Mouse (Mus musculus): ENCODE data around the gene Adamtsl2. TPM values are rescaled to one million over a fixed set of nuclear protein-coding genes. Genes with fewer than 3 reads are reported as not detected.

Adamtsl2 gene
- polyA plus RNA-seq, 1 experiment from 2014 or later: 2.2 TPM

- no peak overlapping the region for H3K9ac ChIP-seq
- H3K36me3 ChIP-seq: no peaks in the 10 kb centered on the region
- H3K4me2 ChIP-seq (replicated peaks): no peak overlapping the region
- no peaks in the 10 kb centered on the region for H3K4me1 ChIP-seq (replicated peaks)
- H3K27me3 ChIP-seq (replicated peaks): no peaks in the 10 kb centered on the region
- no peak for ATAC-seq
- 80% methylated on average over 10 of the region's 10 CpGs for WGBS
- no peaks in the 10 kb centered on the region for H3K9me3 ChIP-seq
- H3K4me3 ChIP-seq (replicated peaks): no peak overlapping the region
- no peak overlapping the region for H3K27ac ChIP-seq
Measured at GRCm38 (mm10) chr2:27154466-27155185, 75.4 kb downstream of the Adamtsl2 start.

- Histone ChIP-seq H3K4me1 (replicated peaks) (no peaks in the 10 kb centered on the region), H3K9ac (no peak overlapping the region), H3K27me3 (replicated peaks) (no peaks in the 10 kb centered on the region), H3K4me2 (replicated peaks) (no peak overlapping the region), H3K36me3 (no peaks in the 10 kb centered on the region), H3K4me3 (replicated peaks) (no peak overlapping the region), H3K9me3 (no peaks in the 10 kb centered on the region), H3K27ac (no peak overlapping the region)
- ATAC-seq: no peak
- WGBS: 77% methylated on average over 6 of the region's 6 CpGs
Measured at GRCm38 (mm10) chr2:27156596-27156995, 77.4 kb downstream of the Adamtsl2 start.

Other genes starting within 250 kb of the Adamtsl2 start
- 0.15 TPM in 1 of 2 replicates, not detected in the other for gene Abo, start 214.4 kb upstream of the Adamtsl2 start, polyA plus RNA-seq (2015; fragmentation: Nextera tagmentation; extraction: Ambion mirVana)
- 23.0 and 24.5 TPM in 2 replicates for gene Surf6, start 176.5 kb upstream of the Adamtsl2 start, polyA plus RNA-seq (2015; fragmentation: Nextera tagmentation; extraction: Ambion mirVana)
- 39.0 and 40.6 TPM in 2 replicates for gene Med22, start 168.7 kb upstream of the Adamtsl2 start, polyA plus RNA-seq (2015; fragmentation: Nextera tagmentation; extraction: Ambion mirVana)
- gene Rpl7a, start 168.6 kb upstream of the Adamtsl2 start, polyA plus RNA-seq (2015; fragmentation: Nextera tagmentation; extraction: Ambion mirVana): 631 and 647 TPM in 2 replicates
- 41.6 and 42.9 TPM in 2 replicates for gene Surf2, start 163.0 kb upstream of the Adamtsl2 start, polyA plus RNA-seq (2015; fragmentation: Nextera tagmentation; extraction: Ambion mirVana)
- gene Surf1, start 162.8 kb upstream of the Adamtsl2 start, polyA plus RNA-seq (2015; fragmentation: Nextera tagmentation; extraction: Ambion mirVana): 68.7 and 69.3 TPM in 2 replicates
- 241 and 252 TPM in 2 replicates for gene Surf4, start 145.5 kb upstream of the Adamtsl2 start, polyA plus RNA-seq (2015; fragmentation: Nextera tagmentation; extraction: Ambion mirVana)
- 0.33 TPM in 1 of 2 replicates, not detected in the other for gene Stkld1, start 145.3 kb upstream of the Adamtsl2 start, polyA plus RNA-seq (2015; fragmentation: Nextera tagmentation; extraction: Ambion mirVana)
- gene Rexo4, start 115.0 kb upstream of the Adamtsl2 start, polyA plus RNA-seq (2015; fragmentation: Nextera tagmentation; extraction: Ambion mirVana): 45.2 TPM in 2 replicates
- 0.25 and 0.28 TPM in 2 replicates for gene Adamts13, start 106.0 kb upstream of the Adamtsl2 start, polyA plus RNA-seq (2015; fragmentation: Nextera tagmentation; extraction: Ambion mirVana)
- gene Cacfd1, start 69.5 kb upstream of the Adamtsl2 start, polyA plus RNA-seq (2015; fragmentation: Nextera tagmentation; extraction: Ambion mirVana): 49.0 and 60.5 TPM in 2 replicates
- gene Slc2a6, start 51.4 kb upstream of the Adamtsl2 start, polyA plus RNA-seq (2015; fragmentation: Nextera tagmentation; extraction: Ambion mirVana): 0.97 and 1.3 TPM in 2 replicates
- gene Mymk, start 7.2 kb upstream of the Adamtsl2 start, polyA plus RNA-seq (2015; fragmentation: Nextera tagmentation; extraction: Ambion mirVana): 0.15 and 0.24 TPM in 2 replicates
- 0.21 and 0.26 TPM in 2 replicates for gene Fam163b, start 63.1 kb downstream of the Adamtsl2 start, polyA plus RNA-seq (2015; fragmentation: Nextera tagmentation; extraction: Ambion mirVana)
- 3.9 and 5.4 TPM in 2 replicates for gene Dbh, start 85.9 kb downstream of the Adamtsl2 start, polyA plus RNA-seq (2015; fragmentation: Nextera tagmentation; extraction: Ambion mirVana)
- 9.5 and 9.6 TPM in 2 replicates for gene Sardh, start 169.0 kb downstream of the Adamtsl2 start, polyA plus RNA-seq (2015; fragmentation: Nextera tagmentation; extraction: Ambion mirVana)

Measured in intestine, embryonic 15.5 days (tissue).